Mouse (Mus musculus) liver, embryonic 16.5 days (tissue): Measurements from ENCODE around the gene Nfxl1. TPM values are rescaled to one million over a fixed set of nuclear protein-coding genes. Genes with fewer than 3 reads are reported as not detected.
A peak's percentile ranks its signal among the peaks of the same experiment; 100 is the strongest.
"Not testable (repeated sequence)": the region's sequence is repeated elsewhere in the genome, so short reads cannot be mapped to it uniquely, and the experiment has no call there.

Experiments
- ATAC-seq: fragments of 200-750 bp; cut with Nextera tagmentation; 2 replicates; pipeline ENCODE4 v1.8.0; 2017; ENCODE audit warnings: low read depth, mild to moderate bottlenecking, moderate number of reproducible peaks, moderate library complexity
- H3K27ac ChIP-seq: fragments of 300-500 bp; sonication (generic); 2 replicates; pipeline ENCODE4 v1.5.1; 2014; ENCODE audit warnings: mild to moderate bottlenecking, low read length
- H3K27me3 ChIP-seq: fragments of 300-500 bp; sonication (generic); 2 replicates; pipeline ENCODE4 v1.6.1; 2014; ENCODE audit warnings: low read depth, low read length, mixed read lengths; ENCODE audit not compliant: control insufficient read depth, insufficient read depth
- H3K36me3 ChIP-seq: fragments of 300-500 bp; sonication (generic); 2 replicates; pipeline ENCODE4 v1.6.1; 2014; ENCODE audit warnings: mild to moderate bottlenecking; ENCODE audit not compliant: control insufficient read depth, insufficient read depth
- H3K4me1 ChIP-seq: fragments of 300-500 bp; sonication (generic); 2 replicates; pipeline ENCODE4 v1.6.1; 2014; ENCODE audit warnings: low read depth, low read length, mixed read lengths; ENCODE audit not compliant: control insufficient read depth
- H3K4me2 ChIP-seq: fragments of 300-500 bp; sonication (generic); 2 replicates; pipeline ENCODE4 v1.6.1; 2014; ENCODE audit warnings: low read depth, low read length, mixed read lengths
- H3K4me3 ChIP-seq: fragments of 300-500 bp; sonication (generic); 2 replicates; pipeline ENCODE4 v1.5.1; 2014; ENCODE audit warnings: low read depth, mild to moderate bottlenecking, low read length
- H3K9ac ChIP-seq: fragments of 300-500 bp; sonication (generic); 2 replicates; pipeline ENCODE4 v1.6.1; 2014; ENCODE audit warnings: low read depth, low read length
- H3K9me3 ChIP-seq: fragments of 300-500 bp; sonication (generic); replicated peaks from 2 replicates; pipeline ENCODE4 v1.6.1; 2016; ENCODE audit warnings: low read length; ENCODE audit not compliant: control insufficient read depth
- WGBS: fragments of 180-500 bp; shearing (Covaris S2); extraction: QIAGEN DNeasy Blood & Tissue Kit; methylation state at CpG from one replicate; pipeline ENCODE4 v1.1.7; 2014; ENCODE audit not compliant: insufficient replicate concordance; 5-methylcytosine and 5-hydroxymethylcytosine counted together
- polyA plus RNA-seq: library from polyadenylated mRNA; unstranded; fragments of >200 nt; fragmentation: Nextera tagmentation; extraction: Ambion mirVana; gene quantifications from 2 replicates; pipeline ENCODE4 v1.2.1, GENCODE M21; 2015

The Nfxl1 gene
- polyA plus RNA-seq = 5.7 and 5.9 TPM in 2 replicates

DNA sequence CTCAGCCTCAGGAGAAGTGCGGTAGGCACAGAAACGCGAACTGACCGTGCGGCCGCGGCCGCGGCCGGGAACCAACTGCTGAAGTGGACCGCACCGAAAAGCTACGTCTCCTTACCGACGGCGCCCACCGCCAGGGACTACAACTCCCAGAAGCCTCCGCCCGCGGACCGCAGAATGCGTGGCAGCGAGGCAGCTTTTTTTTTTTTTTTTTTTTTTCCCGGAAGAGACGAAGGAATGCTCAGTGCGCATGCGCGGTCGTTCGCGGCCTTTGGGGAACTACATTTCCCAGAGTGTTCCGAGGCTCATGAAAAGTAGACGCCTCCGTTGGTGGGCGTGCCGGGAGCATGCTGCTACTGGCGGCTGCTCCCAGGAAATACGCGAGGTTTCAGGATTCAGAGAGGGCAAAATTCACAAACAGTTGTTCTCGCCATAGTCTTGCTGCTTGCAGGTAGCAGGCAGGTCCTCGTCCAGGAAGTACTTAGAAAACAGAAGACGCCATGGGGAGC lies at the start of gene Nfxl1:
Gene Nfxl1 (minus strand): TSS at position 141 of the 506 bp plus-strand sequence.
- Histone ChIP-seq H3K4me3 (peak within 1 kb of the TSS; percentile 87), H3K27me3 (no peaks in the 10 kb centered on the region), H3K9ac (peak within 1 kb of the TSS; percentile 84), H3K27ac (peak within 1 kb of the TSS; percentile 49), H3K9me3 (no peaks in the 10 kb centered on the region), H3K4me1 (peaks cover 9% of the 10 kb centered on the region), H3K4me2 (peak within 1 kb of the TSS; percentile 91), H3K36me3 (peaks cover 5% of the 10 kb centered on the region; the same call in 1 of the 2 replicates)
- ATAC-seq = peak; percentile 95
- WGBS = 0% methylated on average over 42 of the region's 42 CpGs

- no peaks in the 10 kb centered on the region for H3K27me3 ChIP-seq
- H3K9ac ChIP-seq = no peak overlapping the region
- no peak for ATAC-seq
- H3K4me1 ChIP-seq = no peaks in the 10 kb centered on the region
- no peaks in the 10 kb centered on the region for H3K9me3 ChIP-seq
- no peak overlapping the region for H3K27ac ChIP-seq
- no peak overlapping the region for H3K4me3 ChIP-seq
- H3K4me2 ChIP-seq = no peak overlapping the region
- no peaks in the 10 kb centered on the region for H3K36me3 ChIP-seq
- 73% methylated on average over 4 of the region's 4 CpGs for WGBS
Measured at GRCm38 (mm10) chr5:72603138-72603537, 43.7 kb upstream of the Nfxl1 start.

DNA sequence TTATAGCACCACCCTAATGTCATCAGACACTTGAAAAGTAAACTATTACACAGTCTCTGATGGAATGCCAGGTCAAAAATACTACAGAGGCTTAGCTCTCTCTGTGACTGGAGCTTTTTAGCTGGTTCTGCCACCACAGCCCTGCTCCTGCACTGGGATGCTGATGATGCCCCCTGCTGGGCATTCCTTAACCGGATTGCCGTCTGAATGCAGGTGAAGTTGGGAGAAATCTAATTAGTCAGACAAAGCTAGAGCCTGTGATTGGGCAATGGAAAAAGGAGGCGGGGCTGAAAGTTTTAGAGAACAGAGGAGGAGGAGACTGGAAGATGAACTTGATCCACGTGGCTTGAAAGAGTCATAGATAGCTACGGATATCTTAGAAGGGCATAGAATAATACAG lies 41.5 kb upstream of the Nfxl1 start:
- WGBS = 10% methylated on average over 5 of the region's 5 CpGs
- no peak overlapping the region for H3K9ac ChIP-seq
- H3K4me2 ChIP-seq = no peak overlapping the region
- peak; percentile 35; the same call in 1 of the 2 replicates for ATAC-seq
- no peaks in the 10 kb centered on the region for H3K4me1 ChIP-seq
- no peak overlapping the region for H3K4me3 ChIP-seq
- H3K27ac ChIP-seq = no peak overlapping the region
- no peaks in the 10 kb centered on the region for H3K27me3 ChIP-seq
- no peaks in the 10 kb centered on the region for H3K36me3 ChIP-seq
- no peaks in the 10 kb centered on the region for H3K9me3 ChIP-seq

GRCm38 (mm10) chr5:72587192-72587681 lies 27.8 kb upstream of the Nfxl1 start, which contains the start of gene Gm5868:
Gene Gm5868, minus strand, starts transcription at chr5:72587551.
- Histone ChIP-seq H3K9ac (no peak within 1 kb of the TSS), H3K36me3 (no peaks in the 10 kb centered on the region), H3K4me3 (peak within 1 kb of the TSS; percentile 26; the same call in 1 of the 2 replicates), H3K27ac (no peak within 1 kb of the TSS), H3K9me3 (no peaks in the 10 kb centered on the region), H3K4me1 (no peaks in the 10 kb centered on the region), H3K4me2 (peak within 1 kb of the TSS; percentile 39; the same call in 1 of the 2 replicates), H3K27me3 (peaks cover 12% of the 10 kb centered on the region)
- ATAC-seq = no peak
- 5% methylated on average over 38 of the region's 38 CpGs for WGBS

DNA sequence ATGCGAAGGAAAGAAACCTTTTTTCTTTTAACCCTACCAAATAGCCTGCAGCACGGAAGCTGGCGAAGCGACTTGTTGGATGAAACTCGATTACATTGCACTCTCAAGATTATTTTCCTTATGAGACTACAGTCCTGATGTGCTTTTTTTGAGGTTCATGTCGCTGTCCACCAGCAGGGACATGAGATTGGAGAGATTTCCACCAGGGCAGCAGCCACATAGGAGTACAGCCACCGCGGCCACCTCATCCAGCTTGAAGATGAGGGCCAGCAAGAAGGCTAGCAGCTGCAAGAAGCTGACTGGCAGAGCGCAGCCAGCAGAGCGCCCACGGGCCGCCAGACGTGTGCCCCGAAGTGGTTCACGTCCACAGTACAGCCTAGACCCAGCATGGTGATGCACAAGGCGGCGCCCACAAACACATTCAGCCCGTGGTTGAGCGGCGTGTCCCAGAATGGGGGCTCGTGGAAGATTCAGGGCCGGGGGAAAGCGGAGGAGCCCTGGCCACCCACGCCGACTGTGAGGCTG lies 27.2 kb upstream of the Nfxl1 start:
- not testable (repeated sequence) for H3K27ac ChIP-seq, H3K4me3 ChIP-seq, H3K4me1 ChIP-seq, H3K36me3 ChIP-seq, H3K9ac ChIP-seq, H3K9me3 ChIP-seq, ATAC-seq, H3K4me2 ChIP-seq
- peaks cover 12% of the 10 kb centered on the region for H3K27me3 ChIP-seq
- 41% methylated on average over 25 of the region's 25 CpGs for WGBS

- peaks cover 15% of the 10 kb centered on the region for H3K27me3 ChIP-seq
- H3K27ac ChIP-seq, H3K36me3 ChIP-seq, H3K4me2 ChIP-seq, H3K9me3 ChIP-seq, ATAC-seq, H3K4me3 ChIP-seq, H3K4me1 ChIP-seq, H3K9ac ChIP-seq: not testable (repeated sequence)
- 29% methylated on average over 7 of the region's 7 CpGs for WGBS
Measured at GRCm38 (mm10) chr5:72586122-72586521, 26.6 kb upstream of the Nfxl1 start.

GRCm38 (mm10) chr5:72580970-72581332 lies 21.5 kb upstream of the Nfxl1 start, which contains the start of gene Zar1:
Gene Zar1, minus strand, starts transcription at chr5:72581254.
- H3K9ac ChIP-seq, H3K27ac ChIP-seq, H3K36me3 ChIP-seq, H3K4me1 ChIP-seq, ATAC-seq, H3K9me3 ChIP-seq: not testable (repeated sequence)
- WGBS = 5% methylated on average over 17 of the region's 21 CpGs
- Histone ChIP-seq H3K4me3 (peak within 1 kb of the TSS; percentile 34), H3K27me3 (peaks cover 19% of the 10 kb centered on the region), H3K4me2 (peak within 1 kb of the TSS; percentile 42)

DNA sequence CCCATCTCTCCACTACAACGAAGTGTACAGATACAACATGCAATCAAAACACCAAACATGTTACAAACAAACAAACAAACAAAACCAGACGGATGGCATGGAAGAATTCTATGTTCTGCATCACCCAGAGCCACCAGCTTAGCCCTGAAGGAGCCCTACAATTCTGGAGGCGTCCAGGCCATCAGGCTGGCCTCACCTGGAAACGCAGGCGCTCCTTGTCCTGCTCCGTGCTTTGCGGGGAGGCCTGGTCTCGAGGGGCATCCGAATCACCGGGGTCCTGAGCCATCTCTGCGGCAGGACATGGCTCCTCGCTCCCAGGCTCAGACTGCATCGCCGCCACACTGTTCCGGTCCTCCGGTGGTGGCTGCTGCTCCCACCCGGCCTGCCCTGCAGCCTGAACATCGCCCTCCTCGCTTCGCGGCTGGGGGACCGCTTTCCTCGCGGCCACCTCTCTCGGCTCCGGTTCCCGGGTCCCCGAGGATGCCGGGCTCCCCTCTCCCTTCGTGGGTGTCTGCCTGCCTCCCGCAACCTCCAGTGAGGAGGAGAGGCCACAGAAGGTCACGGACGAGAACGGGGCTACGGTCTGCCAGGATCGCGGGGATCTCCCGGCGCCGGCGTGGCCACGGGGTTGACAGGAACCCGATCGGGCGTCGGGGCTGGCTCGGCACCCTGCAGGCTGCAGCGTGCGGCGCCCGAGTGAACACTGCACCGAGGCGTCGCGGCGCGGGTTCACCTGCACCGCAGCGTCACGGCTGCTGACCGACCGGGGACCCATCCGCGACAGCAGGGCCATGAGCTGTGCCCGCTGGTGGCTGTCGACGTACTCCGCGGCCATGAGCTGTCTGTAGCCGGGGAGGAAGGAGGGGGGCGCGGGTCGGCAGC lies 20.8 kb upstream of the Nfxl1 start:
- H3K4me1 ChIP-seq, H3K36me3 ChIP-seq, ATAC-seq, H3K9ac ChIP-seq, H3K9me3 ChIP-seq, H3K27ac ChIP-seq: not testable (repeated sequence)
- peaks cover 19% of the 10 kb centered on the region for H3K27me3 ChIP-seq
- 6% methylated on average over 55 of the region's 73 CpGs for WGBS
- peak overlapping the region; percentile 42 for H3K4me2 ChIP-seq
- peak overlapping the region; percentile 34 for H3K4me3 ChIP-seq

- not testable (repeated sequence) for H3K9me3 ChIP-seq, H3K36me3 ChIP-seq, H3K4me3 ChIP-seq, H3K27ac ChIP-seq, ATAC-seq, H3K4me1 ChIP-seq, H3K9ac ChIP-seq, H3K4me2 ChIP-seq
- 54% methylated on average over 10 of the region's 10 CpGs for WGBS
- H3K27me3 ChIP-seq = peaks cover 19% of the 10 kb centered on the region
Measured at GRCm38 (mm10) chr5:72579599-72579998, 20.1 kb upstream of the Nfxl1 start.
